Mouse (Mus musculus): ENCODE results near the gene Cygb.

Cygb gene

GRCm38 (mm10) chr11:116656348-116657191 is 2.5 kb upstream of the Cygb start:
- no peak for DNase-seq (ENCODE audit: inconsistent ontology term)

GRCm38 (mm10) chr11:116653709-116654221 is 348 bp downstream of the Cygb start:
- peak; percentile 67 for DNase-seq (ENCODE audit: inconsistent ontology term)

GRCm38 (mm10) chr11:116653234-116653633 is 879 bp downstream of the Cygb start, which contains the start of gene Prcd:
Prcd (plus strand) TSS chr11:116653534.
- DNase-seq (ENCODE audit: inconsistent ontology term): no peak

GRCm38 (mm10) chr11:116652330-116653098 is 1.6 kb downstream of the Cygb start:
- DNase-seq (ENCODE audit: inconsistent ontology term): no peak

- no peak for DNase-seq (ENCODE audit: inconsistent ontology term)
Measured at GRCm38 (mm10) chr11:116651339-116651738, 2.8 kb downstream of the Cygb start.

- DNase-seq (ENCODE audit: inconsistent ontology term): no peak
Measured at GRCm38 (mm10) chr11:116650811-116651210, 3.3 kb downstream of the Cygb start.

- DNase-seq (ENCODE audit: inconsistent ontology term): no peak
Measured at GRCm38 (mm10) chr11:116649711-116650337, 4.3 kb downstream of the Cygb start.

- no peak for DNase-seq (ENCODE audit: inconsistent ontology term)
Measured at GRCm38 (mm10) chr11:116648976-116649375, 5.1 kb downstream of the Cygb start.

- DNase-seq (ENCODE audit: inconsistent ontology term): no peak
Measured at GRCm38 (mm10) chr11:116648213-116648921, 5.7 kb downstream of the Cygb start.

- DNase-seq (ENCODE audit: inconsistent ontology term): no peak
Measured at GRCm38 (mm10) chr11:116647340-116647991, 6.6 kb downstream of the Cygb start.

- no peak for DNase-seq (ENCODE audit: inconsistent ontology term)
Measured at GRCm38 (mm10) chr11:116646771-116647170, 7.3 kb downstream of the Cygb start.

GRCm38 (mm10) chr11:116646136-116646535 is 8.0 kb downstream of the Cygb start:
- no peak for DNase-seq (ENCODE audit: inconsistent ontology term)

GRCm38 (mm10) chr11:116645446-116646110 is 8.5 kb downstream of the Cygb start:
- DNase-seq (ENCODE audit: inconsistent ontology term): no peak

- no peak for DNase-seq (ENCODE audit: inconsistent ontology term)
Measured at GRCm38 (mm10) chr11:116644225-116645112, 9.6 kb downstream of the Cygb start.

- no peak for DNase-seq (ENCODE audit: inconsistent ontology term)
Measured at GRCm38 (mm10) chr11:116643579-116644224, 10.4 kb downstream of the Cygb start.

GRCm38 (mm10) chr11:116642681-116643578 is 11.2 kb downstream of the Cygb start:
- peak; percentile 85 for DNase-seq (ENCODE audit: inconsistent ontology term)

GRCm38 (mm10) chr11:116641731-116642130 is 12.4 kb downstream of the Cygb start:
- no peak for DNase-seq (ENCODE audit: inconsistent ontology term)

GRCm38 (mm10) chr11:116641168-116641567 is 12.9 kb downstream of the Cygb start:
- DNase-seq (ENCODE audit: inconsistent ontology term): no peak
